In genomic region chr5:53254821-53255220, GRCm38 (mm10) we compare ENCODE assay signal across 28 mouse cellular contexts. TPM values are rescaled to one million over a fixed set of nuclear protein-coding genes. Genes with fewer than 3 reads are reported as not detected.
"Had no signal": no experiment of that assay in that cellular context is flagged by ENCODE, and none has a peak within 500 bp of the region (broad histone marks: within the 10 kb centered on the region; RNA-seq: fewer than 3 reads in every experiment).

No protein-coding gene starts in this region.

- H3K9ac ChIP-seq: embryonic facial prominence, embryonic 12.5 days; embryonic facial prominence, embryonic 13.5 days; embryonic facial prominence, embryonic 15.5 days; forebrain, embryonic 12.5 days; forebrain, embryonic 13.5 days; forebrain, embryonic 15.5 days; forebrain, postnatal 0 days had no signal

- H3K27me3 ChIP-seq: forebrain, embryonic 15.5 days had no signal

- DNase-seq: cerebellum, adult 8-10 months; cerebellum, adult 9-11 months; cerebellum, postnatal 25 days; cerebellum, postnatal 36 days; embryo, embryonic 11 days; forebrain, postnatal 0 days; gastrocnemius, adult 2 months; gastrocnemius, postnatal 10 days; gastrocnemius, postnatal 14 days; gastrocnemius, postnatal 25 days; gastrocnemius, postnatal 36 days; heart, adult 11 months; heart, adult 18-20 months; heart, adult 2 months had no signal

- H3K36me3 ChIP-seq: embryonic facial prominence, embryonic 10.5 days; embryonic facial prominence, embryonic 12.5 days; embryonic facial prominence, embryonic 13.5 days; embryonic facial prominence, embryonic 15.5 days; forebrain, embryonic 10.5 days; forebrain, embryonic 12.5 days; forebrain, embryonic 15.5 days; heart, embryonic 10.5 days had no signal

- H3K4me2 ChIP-seq: embryonic facial prominence, embryonic 12.5 days; embryonic facial prominence, embryonic 13.5 days; embryonic facial prominence, embryonic 15.5 days; forebrain, embryonic 12.5 days; forebrain, embryonic 13.5 days; forebrain, embryonic 15.5 days had no signal

- ATAC-seq: forebrain, embryonic 13.5 days; forebrain, embryonic 14.5 days; forebrain, embryonic 15.5 days; forebrain, embryonic 16.5 days; forebrain, postnatal 0 days had no signal

- H3K27ac ChIP-seq: embryonic facial prominence, embryonic 10.5 days; embryonic facial prominence, embryonic 12.5 days; embryonic facial prominence, embryonic 13.5 days; embryonic facial prominence, embryonic 15.5 days; forebrain, embryonic 10.5 days; forebrain, embryonic 12.5 days; forebrain, embryonic 13.5 days; forebrain, embryonic 15.5 days; gastrocnemius, adult 2 months; heart, adult 2 months; heart, embryonic 10.5 days had no signal

- H3K9me3 ChIP-seq: embryonic facial prominence, embryonic 10.5 days; embryonic facial prominence, embryonic 12.5 days; embryonic facial prominence, embryonic 13.5 days; embryonic facial prominence, embryonic 15.5 days; forebrain, embryonic 10.5 days; forebrain, embryonic 12.5 days; forebrain, embryonic 13.5 days; forebrain, embryonic 15.5 days; heart, embryonic 10.5 days had no signal

- H3K4me3 ChIP-seq: embryonic facial prominence, embryonic 10.5 days; embryonic facial prominence, embryonic 12.5 days; embryonic facial prominence, embryonic 13.5 days; embryonic facial prominence, embryonic 15.5 days; erythroblast, embryonic 14.5 days; forebrain, embryonic 10.5 days; forebrain, embryonic 12.5 days; forebrain, embryonic 13.5 days; forebrain, embryonic 15.5 days; gastrocnemius, adult 2 months; heart, adult 2 months; heart, embryonic 10.5 days had no signal

RNA-seq across cellular contexts. Expression of gene Sel1l3, which starts 41.1 kb away (rescaled TPM):
- total RNA-seq: common myeloid progenitor, adult 5-6 weeks; granulocyte monocyte progenitor cell, adult 5-6 weeks had no signal
- polyA plus RNA-seq: erythroblast, embryonic 14.5 days had no signal
